Mouse (Mus musculus) thymus, adult 2 months (tissue): Measurements from ENCODE around the gene Nepro.

ENCODE experiments used
- CTCF ChIP-seq: fragments of 200-500 bp; IDR thresholded peaks from 2 replicates; pipeline ENCODE4 v1.5.1; 2012; ENCODE audit warnings: mild to moderate bottlenecking, control low read depth, low read length, moderate library complexity, borderline replicate concordance; ENCODE audit not compliant: control insufficient read depth, poor library complexity, insufficient read depth; ENCODE audit errors: extremely low read depth
- POLR2A ChIP-seq: fragments of 200-500 bp; IDR thresholded peaks from 2 replicates; pipeline ENCODE4 v1.6.1; 2012; ENCODE audit warnings: mild to moderate bottlenecking, low read length, control low read depth, moderate library complexity; ENCODE audit not compliant: control insufficient read depth, poor library complexity, insufficient read depth; ENCODE audit errors: extremely low read depth

GRCm38 (mm10) chr16:44774201-44774600 is 50.1 kb downstream of the Nepro start:
- TF ChIP-seq CTCF (no peak), POLR2A (no peak)
